Mouse (Mus musculus) kidney, postnatal 0 days (tissue): ENCODE measurements around the gene Hus1b. TPM values are rescaled to one million over a fixed set of nuclear protein-coding genes. Genes with fewer than 3 reads are reported as not detected.

ENCODE experiments used
- ATAC-seq: fragments of 200-750 bp; cut with Nextera tagmentation; replicated peaks from 2 replicates; pipeline ENCODE4 v1.8.0; 2017; ENCODE audit warnings: low read depth, moderate number of reproducible peaks, moderate TSS enrichment, moderate library complexity; ENCODE audit not compliant: low FRiP score
- DNase-seq: peaks from one replicate; pipeline ENCODE4 v3.0.0-alpha.2; 2016; ENCODE audit warnings: low spot score
- H3K27ac ChIP-seq: fragments of 300-500 bp; sonication (generic); 2 replicates; pipeline ENCODE4 v1.5.1; 2014; ENCODE audit warnings: mild to moderate bottlenecking
- H3K27me3 ChIP-seq: fragments of 300-500 bp; sonication (generic); 2 replicates; pipeline ENCODE4 v1.6.1; 2014; ENCODE audit warnings: low read length, mixed read lengths; ENCODE audit not compliant: insufficient read depth
- H3K36me3 ChIP-seq: fragments of 300-500 bp; sonication (generic); 2 replicates; pipeline ENCODE4 v1.6.1; 2014; ENCODE audit warnings: low read length, mixed read lengths; ENCODE audit not compliant: insufficient read depth
- H3K4me1 ChIP-seq: fragments of 300-500 bp; sonication (generic); replicated peaks from 2 replicates; pipeline ENCODE4 v1.6.1; 2014; ENCODE audit warnings: antibody characterized with exemption, low read length, mixed read lengths; ENCODE audit not compliant: insufficient read depth
- H3K4me2 ChIP-seq: fragments of 300-500 bp; sonication (generic); 2 replicates; pipeline ENCODE4 v1.6.1; 2014; ENCODE audit warnings: mild to moderate bottlenecking, low read length, moderate library complexity, mixed read lengths
- H3K4me3 ChIP-seq: fragments of 300-500 bp; sonication (generic); replicated peaks from 2 replicates; pipeline ENCODE4 v1.5.1; 2014; ENCODE audit warnings: low read depth, low read length
- H3K9ac ChIP-seq: fragments of 300-500 bp; sonication (generic); 2 replicates; pipeline ENCODE4 v1.6.1; 2014; ENCODE audit warnings: low read depth, low read length
- H3K9me3 ChIP-seq: fragments of 300-500 bp; sonication (generic); replicated peaks from 2 replicates; pipeline ENCODE4 v1.6.1; 2016; ENCODE audit warnings: low read length, inconsistent platforms, mixed read lengths
- CTCF ChIP-seq: IDR thresholded peaks from 2 replicates; pipeline ENCODE4 v1.5.1; 2016; ENCODE audit warnings: antibody characterized with exemption, low read depth, mild to moderate bottlenecking, moderate library complexity
- WGBS: fragments of 180-500 bp; shearing (Covaris S2); extraction: QIAGEN DNeasy Blood & Tissue Kit; methylation state at CpG from one replicate; pipeline ENCODE4 v1.1.7; 2014; 5-methylcytosine and 5-hydroxymethylcytosine counted together
- polyA plus RNA-seq: library from polyadenylated mRNA; unstranded; fragments of >200 nt; fragmentation: Nextera tagmentation; extraction: Ambion mirVana; gene quantifications from 2 replicates; pipeline ENCODE4 v1.2.1, GENCODE M21; 2015

Hus1b gene
- polyA plus RNA-seq, 1 experiment from 2014 or later = 0.13 TPM

GRCm38 (mm10) chr13:30911931-30912625, 35.5 kb downstream of the Hus1b start:
- Histone ChIP-seq H3K4me2 (no peak overlapping the region), H3K9me3 (no peaks in the 10 kb centered on the region), H3K4me3 (no peak overlapping the region), H3K27ac (no peak overlapping the region), H3K4me1 (no peaks in the 10 kb centered on the region), H3K27me3 (no peaks in the 10 kb centered on the region), H3K9ac (no peak overlapping the region), H3K36me3 (peaks cover 3% of the 10 kb centered on the region; the same call in 1 of the 2 replicates)
- DNase-seq (peak; percentile 46), ATAC-seq (no peak)
- TF ChIP-seq CTCF = no peak
- 42% methylated on average over 5 of the region's 5 CpGs for WGBS

GRCm38 (mm10) chr13:30910889-30911288, 36.7 kb downstream of the Hus1b start:
- no peak overlapping the region for H3K4me2 ChIP-seq
- no peaks in the 10 kb centered on the region for H3K4me1 ChIP-seq
- no peak overlapping the region for H3K9ac ChIP-seq
- ATAC-seq (no peak), DNase-seq (no peak)
- H3K9me3 ChIP-seq = no peaks in the 10 kb centered on the region
- WGBS = 82% methylated on average over 5 of the region's 5 CpGs
- no peaks in the 10 kb centered on the region for H3K27me3 ChIP-seq
- H3K4me3 ChIP-seq = no peak overlapping the region
- no peak overlapping the region for H3K27ac ChIP-seq
- peaks cover 6% of the 10 kb centered on the region; the same call in 1 of the 2 replicates for H3K36me3 ChIP-seq
- no peak for TF ChIP-seq CTCF

GRCm38 (mm10) chr13:30902286-30902685, 45.3 kb downstream of the Hus1b start:
- 66% methylated on average over 2 of the region's 2 CpGs for WGBS

GRCm38 (mm10) chr13:30901387-30902041, 46.0 kb downstream of the Hus1b start:
- no peak overlapping the region for H3K4me2 ChIP-seq
- no peaks in the 10 kb centered on the region for H3K27me3 ChIP-seq
- no peak overlapping the region for H3K4me3 ChIP-seq
- 0 out of 2 replicates have a peak, but pooled peaks cover 8% of the 10 kb centered on the region for H3K36me3 ChIP-seq
- H3K9ac ChIP-seq = no peak overlapping the region
- DNase-seq = peak; percentile 47
- no peak overlapping the region for H3K27ac ChIP-seq
- no peaks in the 10 kb centered on the region for H3K4me1 ChIP-seq
- no peak for ATAC-seq
- H3K9me3 ChIP-seq = no peaks in the 10 kb centered on the region
- WGBS = 90% methylated on average over 7 of the region's 7 CpGs
- TF ChIP-seq CTCF = peak; percentile 60

More at GRCm38 (mm10) chr13:30902286-30902685, 45.3 kb downstream of the Hus1b start:
- no peak overlapping the region for H3K9ac ChIP-seq
- no peak overlapping the region for H3K27ac ChIP-seq
- no peaks in the 10 kb centered on the region for H3K27me3 ChIP-seq
- ATAC-seq (no peak), DNase-seq (no peak)
- no peak overlapping the region for H3K4me3 ChIP-seq
- no peaks in the 10 kb centered on the region for H3K4me1 ChIP-seq
- no peaks in the 10 kb centered on the region for H3K9me3 ChIP-seq
- TF ChIP-seq CTCF = no peak
- H3K36me3 ChIP-seq = 0 out of 2 replicates have a peak, but pooled peaks cover 8% of the 10 kb centered on the region
- H3K4me2 ChIP-seq = no peak overlapping the region

Other genes starting within 250 kb of the Hus1b start
- 0.06 and 0.09 TPM in 2 replicates for gene Irf4, start 198.5 kb downstream of the Hus1b start, polyA plus RNA-seq
- 22.1 and 23.4 TPM in 2 replicates for gene Exoc2, start 26.3 kb upstream of the Hus1b start, polyA plus RNA-seq
- gene Gm5447, start 26.4 kb upstream of the Hus1b start, polyA plus RNA-seq = 0.11 TPM in 1 of 2 replicates, not detected in the other